Mouse (Mus musculus) kidney, postnatal 36 days (tissue): ENCODE measurements at regions not wholly inside any gene's neighbourhood (a gene's known extent, or its start where the extent isn't known, plus 50 kb on each side); places are given as distances from the start of the nearest gene placed in this dataset.

Experiments used
- DNase-seq, 2 experiments: peaks; one replicate each; pipeline ENCODE4 v3.0.0; 2021 to 2022; ENCODE audit warnings: mixed read lengths in 2 of 2

DNA sequence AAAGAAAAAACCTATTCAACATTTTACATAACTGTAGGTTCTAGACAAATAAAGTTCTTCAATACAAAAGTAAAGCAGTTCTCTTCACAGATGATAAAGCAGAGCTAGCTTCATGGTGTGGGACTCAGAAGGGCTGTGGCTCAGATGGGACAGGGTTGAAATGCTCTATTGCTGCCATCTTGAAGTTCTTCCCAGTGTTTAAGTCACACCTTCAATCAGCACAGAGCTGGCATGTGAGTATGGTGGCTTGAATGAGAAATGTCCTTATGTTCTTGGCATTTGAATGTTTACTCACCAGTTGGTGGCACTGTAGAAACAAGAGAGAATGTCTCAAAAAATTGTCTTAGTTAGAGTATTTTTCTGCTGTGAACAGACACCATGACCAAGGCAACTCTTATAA lies 330.9 kb upstream of the 1700056E22Rik start:
- no peak for DNase-seq

DNA sequence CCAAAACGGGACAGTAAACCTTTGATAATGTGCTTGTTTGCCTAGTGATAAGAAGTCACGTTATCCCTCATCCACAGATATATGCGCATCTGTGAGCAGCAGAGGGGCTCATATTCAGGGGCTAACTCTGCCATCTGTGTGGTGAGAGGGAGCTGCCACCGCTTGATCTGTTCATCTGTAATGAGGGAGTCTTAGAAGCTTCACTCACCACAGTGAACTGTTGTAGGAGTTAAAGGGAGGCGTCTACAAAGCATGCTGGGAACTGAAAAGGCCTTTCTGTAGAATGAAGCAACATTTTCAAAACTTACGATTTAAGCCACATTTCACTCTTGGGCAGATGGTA lies 324.1 kb upstream of the 1700056E22Rik start:
- DNase-seq, result no peak

DNA sequence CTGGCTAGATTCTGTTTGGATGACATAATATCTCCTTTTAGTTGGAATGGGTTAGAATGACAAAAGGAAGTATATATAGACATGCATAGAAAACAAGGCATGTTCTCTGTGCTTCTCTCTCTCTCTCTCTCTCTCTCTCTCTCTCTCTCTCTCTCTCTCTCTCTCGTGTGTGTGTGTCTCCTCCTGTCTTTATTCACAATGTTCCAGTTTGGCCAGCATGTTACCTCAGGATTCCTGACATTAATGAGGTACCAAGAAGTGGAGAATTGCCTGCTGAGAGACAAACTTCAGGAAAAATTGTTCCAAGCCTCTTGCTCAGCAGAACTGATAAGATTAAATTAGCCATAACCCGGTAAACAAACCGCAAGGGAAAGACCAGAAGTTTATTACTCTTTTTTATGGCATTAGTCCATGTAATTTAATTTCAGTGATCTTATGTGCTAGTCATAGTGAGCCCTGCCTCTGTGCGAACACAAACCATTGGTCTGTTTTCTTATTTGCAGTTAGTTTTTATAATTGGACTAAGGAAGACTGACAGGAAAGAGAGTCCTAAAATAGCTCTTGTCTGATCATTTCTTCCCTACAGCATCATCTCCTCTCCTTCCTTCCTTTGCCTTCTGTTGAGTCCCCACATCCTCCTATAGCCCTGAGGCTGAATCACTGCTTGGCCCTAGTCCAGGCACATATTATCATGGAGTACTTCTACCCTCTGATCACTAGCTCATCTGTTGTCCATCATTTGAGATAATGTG lies 323.5 kb upstream of the 1700056E22Rik start:
- DNase-seq, result no peak

DNA sequence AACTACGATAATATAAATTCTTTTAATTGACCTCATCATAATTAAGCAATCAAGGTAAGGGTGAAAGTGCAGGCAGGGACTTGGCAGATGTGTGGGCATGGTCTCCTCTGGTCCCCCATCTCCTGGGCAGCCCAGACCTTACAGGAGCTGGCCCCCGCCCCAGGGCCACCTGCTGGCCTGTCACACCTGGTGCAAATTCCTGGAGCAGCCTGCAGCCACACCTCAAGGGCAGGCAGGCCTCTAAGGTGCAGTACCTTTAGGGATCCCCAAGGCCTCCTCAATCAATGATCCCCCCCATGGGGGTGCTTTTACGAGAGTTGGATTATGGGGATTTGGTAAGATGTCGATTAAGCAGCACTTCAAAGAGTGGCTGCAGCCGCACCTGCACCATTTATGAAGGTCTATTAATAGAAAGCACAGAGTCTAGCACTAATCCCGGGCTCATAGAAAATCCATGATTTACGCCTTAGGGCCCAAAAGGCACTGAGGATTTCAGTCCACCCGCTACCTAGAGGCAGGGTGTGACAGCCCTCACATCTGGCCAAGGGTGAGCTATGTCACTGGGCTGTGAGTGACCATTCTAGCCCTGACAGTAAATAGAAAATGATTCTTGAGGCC lies 319.8 kb upstream of the 1700056E22Rik start:
- DNase-seq, result no peak

- no peak for DNase-seq
Measured at GRCm38 (mm10) chr1:184351760-184352159, 317.7 kb upstream of the 1700056E22Rik start.

DNA sequence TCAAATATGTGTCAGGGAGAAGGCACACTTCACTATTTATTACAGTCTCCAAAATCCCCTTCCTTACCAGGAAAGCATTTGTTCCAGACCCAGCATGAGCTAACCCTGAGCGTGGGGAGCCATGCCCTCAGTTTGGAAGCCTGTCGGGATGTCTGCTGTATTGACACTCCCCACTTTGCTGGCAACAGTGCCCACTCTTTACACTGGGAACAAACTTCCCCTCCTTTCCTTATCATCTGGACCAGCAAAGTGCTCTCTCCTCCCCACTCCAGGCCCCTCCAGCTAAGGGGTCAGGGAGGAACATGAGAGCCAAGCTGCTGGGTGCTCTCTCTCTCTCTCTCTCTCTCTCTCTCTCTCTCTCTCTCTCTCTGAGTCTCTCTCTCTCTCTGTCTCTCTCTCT lies 310.7 kb upstream of the 1700056E22Rik start:
- no peak for DNase-seq

DNA sequence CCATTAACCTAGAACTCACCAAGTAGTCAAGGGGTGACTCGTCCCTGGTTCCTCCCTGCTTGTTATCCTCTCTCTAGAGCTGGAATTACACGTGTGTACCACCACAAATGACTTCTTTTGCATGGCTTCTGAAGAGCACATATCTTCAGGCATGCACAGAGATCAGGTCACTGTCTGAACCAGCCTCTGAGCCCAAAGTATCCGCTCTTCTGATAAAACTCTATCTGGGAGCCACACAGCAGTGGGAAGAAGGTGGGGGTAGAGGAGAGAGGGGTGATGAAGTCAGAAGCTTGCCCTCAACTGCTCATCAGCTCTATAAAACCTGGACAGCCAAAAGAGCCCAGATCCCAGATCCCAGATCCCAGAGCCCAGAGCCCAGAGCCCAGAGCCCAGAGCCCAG lies 301.9 kb upstream of the 1700056E22Rik start:
- no peak for DNase-seq

GRCm38 (mm10) chr1:184335281-184335680 lies 301.2 kb upstream of the 1700056E22Rik start:
- DNase-seq, result peak; percentile 3 to 13

DNA sequence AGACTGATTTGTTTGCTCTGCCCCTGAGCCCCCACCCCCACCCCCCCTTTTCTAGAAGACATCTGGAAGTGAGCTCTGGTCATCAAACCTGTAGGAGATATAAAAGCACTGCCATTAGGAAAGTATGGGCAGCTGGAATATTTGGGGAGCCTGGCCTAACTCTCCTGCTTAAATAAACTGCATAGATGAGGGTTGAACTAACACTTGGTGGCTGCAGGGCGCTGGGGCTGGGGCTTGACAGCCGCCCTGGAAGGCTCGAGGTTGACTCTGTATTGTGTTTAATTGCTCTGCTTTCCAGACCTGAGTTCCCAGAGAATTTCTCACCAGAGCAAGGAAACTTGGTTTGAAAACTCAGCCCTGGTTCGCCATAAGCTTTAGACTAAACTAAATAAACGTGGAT lies 300.7 kb upstream of the 1700056E22Rik start:
- no peak for DNase-seq

- no peak for DNase-seq
Measured at GRCm38 (mm10) chr1:184333086-184333485, 299.0 kb upstream of the 1700056E22Rik start.

- DNase-seq, result no peak
Measured at GRCm38 (mm10) chr1:184330516-184331350, 296.6 kb upstream of the 1700056E22Rik start.

- no peak for DNase-seq
Measured at GRCm38 (mm10) chr1:184326191-184326590, 292.1 kb upstream of the 1700056E22Rik start.

DNA sequence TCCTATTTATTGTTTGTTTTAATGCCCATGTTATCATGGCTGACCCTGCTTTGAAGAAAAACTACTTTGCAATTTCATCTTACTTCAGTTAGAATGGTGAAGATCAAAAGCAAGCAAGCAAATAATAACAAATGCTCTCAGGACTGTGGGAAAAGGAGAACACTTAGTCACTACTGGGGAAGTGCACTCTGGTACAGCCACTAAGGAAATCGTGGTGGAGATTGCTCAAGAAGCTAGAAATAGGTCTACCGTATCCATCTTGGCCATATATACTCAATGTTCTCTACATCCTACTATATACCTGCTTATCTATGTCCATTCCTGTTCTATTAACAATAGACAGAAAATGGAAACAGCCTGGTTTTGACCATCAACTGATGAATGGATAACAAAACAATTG lies 290.1 kb upstream of the 1700056E22Rik start:
- no peak for DNase-seq

DNA sequence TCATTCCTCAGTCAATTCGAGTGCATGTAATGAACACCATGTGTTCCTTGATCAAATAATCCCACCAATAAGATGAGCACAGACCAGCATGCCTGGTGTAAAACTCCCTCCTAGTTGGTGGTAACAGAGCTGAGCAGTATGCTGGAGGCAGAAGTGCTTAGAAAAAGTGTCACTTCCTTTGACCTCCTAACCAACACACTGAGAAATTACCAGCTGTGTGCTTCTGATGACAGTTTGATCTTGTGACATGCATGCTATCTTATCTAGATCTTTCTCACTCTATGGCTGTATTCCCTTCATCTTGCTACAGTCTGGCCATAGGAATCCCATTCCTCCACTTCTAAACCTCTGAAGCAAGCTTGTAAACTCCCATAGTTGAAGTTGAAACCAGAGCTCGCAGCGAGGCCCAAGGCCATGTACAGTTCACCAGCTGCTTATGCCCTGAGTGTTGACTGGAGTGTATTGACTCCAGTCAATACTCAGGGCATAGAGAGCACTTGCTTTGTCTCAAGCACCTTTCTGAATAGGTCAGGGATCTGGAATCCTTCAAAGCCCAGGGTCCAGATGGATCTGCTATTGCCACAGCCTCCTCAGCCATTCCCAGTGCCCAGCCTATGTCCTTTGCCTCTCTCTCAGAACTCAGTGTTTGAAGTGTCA lies 286.5 kb upstream of the 1700056E22Rik start:
- no peak for DNase-seq

DNA sequence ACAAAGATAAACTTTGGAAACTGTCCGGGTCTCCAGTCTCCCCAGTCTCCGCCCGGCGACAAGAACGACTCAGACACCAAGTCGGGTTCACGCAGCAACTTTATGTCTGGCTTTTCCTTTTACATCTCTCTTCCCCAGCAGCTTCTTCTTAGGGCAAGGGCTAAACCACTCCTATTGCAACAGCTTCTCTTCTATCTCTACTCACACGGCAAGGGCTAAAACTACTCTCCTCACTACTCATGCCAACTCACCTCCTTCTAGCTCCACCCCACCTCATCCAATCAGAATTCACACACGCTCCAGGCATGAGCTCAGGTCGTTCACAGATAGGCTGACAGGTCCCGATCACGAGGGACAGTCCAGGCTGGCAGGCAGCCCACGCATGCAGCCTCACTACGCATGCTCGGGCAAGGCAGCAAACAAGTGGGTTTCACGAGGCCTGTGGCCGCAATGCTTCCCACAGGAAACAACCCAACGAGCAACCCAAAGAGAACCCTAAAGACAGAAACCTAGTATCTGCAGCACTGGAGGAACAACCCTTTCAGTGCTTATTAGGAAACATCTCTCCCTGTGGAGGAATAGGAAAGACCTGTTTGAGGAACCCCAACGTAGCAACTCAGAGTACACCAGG lies 276.2 kb upstream of the 1700056E22Rik start:
- no peak for DNase-seq

- no peak for DNase-seq
Measured at GRCm38 (mm10) chr1:184304813-184305212, 270.7 kb upstream of the 1700056E22Rik start.

DNA sequence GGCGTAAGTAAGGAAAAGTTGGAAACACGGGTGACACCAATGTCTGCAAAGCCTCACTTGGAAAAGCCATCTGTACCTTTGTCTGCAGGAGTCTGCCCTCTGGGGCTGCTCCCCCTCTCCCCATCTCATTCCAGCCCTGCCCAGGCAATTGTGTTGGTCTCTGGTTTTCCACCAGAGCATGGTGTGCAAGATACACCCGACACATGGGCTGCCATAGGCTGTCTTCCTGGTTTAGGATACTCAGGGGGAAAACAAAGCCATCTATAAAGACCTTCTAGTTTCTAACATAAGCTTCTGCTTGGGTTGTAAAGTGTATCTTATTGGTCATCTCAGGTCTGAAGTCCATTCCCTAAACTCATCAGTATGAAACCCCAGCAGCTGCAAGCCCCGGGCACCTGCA lies 270.1 kb upstream of the 1700056E22Rik start:
- no peak for DNase-seq

- no peak for DNase-seq
Measured at GRCm38 (mm10) chr1:184298701-184299100, 264.6 kb upstream of the 1700056E22Rik start.

DNA sequence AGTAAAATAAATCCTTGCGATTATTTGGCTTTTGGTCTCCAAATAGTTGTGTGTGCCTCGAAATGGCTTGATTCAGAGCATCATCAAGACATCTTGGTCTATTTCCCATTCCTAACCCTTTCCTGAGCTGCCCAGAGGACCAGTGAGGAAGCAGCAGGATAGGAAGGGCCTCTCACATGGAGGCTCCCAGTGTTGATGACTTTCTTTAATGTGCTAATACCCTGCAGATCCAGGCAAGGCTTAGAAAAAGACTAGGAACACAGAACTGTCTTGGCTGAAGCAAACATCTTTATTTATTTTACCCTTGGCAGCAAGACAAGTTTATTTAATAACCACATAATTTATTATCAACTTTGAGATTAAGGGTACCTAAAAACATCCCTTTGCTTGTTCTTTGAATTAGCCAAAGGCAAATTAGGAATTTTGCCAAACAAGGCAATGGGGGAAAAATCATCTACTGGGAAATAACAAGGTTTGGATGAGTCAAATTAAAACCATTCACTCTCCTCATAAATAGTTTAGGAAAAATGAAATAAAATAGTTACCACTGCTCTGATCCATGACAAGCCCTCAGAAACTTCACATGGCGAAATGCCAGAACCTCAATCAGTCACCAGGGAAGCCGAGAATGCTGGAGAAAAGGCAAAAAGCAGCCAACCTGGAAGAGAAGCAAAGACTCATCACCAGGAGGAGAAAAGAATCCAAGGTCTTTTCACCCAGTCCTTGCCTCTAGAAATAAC lies 263.1 kb upstream of the 1700056E22Rik start:
- DNase-seq, result no peak

DNA sequence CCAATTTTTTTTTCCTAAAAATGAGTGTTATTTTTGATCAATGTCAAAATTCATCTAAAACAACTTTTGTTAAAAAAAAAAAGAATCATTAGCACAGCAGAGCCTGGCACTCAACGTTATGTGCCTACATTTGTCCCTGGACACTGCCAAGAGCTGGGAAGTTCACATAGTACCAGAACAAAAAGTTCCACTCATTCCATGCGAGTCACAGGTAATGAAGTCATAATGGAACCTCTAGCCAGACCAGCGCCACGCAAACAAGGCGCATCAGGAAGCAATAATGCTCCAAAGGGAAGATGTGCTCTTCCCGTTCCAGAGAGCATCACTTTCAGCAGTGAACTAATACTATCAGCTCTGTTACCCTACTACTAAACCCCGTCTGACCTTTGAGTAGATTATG lies 257.0 kb upstream of the 1700056E22Rik start:
- DNase-seq, result peak in 1 of 2 experiments; percentile 46

DNA sequence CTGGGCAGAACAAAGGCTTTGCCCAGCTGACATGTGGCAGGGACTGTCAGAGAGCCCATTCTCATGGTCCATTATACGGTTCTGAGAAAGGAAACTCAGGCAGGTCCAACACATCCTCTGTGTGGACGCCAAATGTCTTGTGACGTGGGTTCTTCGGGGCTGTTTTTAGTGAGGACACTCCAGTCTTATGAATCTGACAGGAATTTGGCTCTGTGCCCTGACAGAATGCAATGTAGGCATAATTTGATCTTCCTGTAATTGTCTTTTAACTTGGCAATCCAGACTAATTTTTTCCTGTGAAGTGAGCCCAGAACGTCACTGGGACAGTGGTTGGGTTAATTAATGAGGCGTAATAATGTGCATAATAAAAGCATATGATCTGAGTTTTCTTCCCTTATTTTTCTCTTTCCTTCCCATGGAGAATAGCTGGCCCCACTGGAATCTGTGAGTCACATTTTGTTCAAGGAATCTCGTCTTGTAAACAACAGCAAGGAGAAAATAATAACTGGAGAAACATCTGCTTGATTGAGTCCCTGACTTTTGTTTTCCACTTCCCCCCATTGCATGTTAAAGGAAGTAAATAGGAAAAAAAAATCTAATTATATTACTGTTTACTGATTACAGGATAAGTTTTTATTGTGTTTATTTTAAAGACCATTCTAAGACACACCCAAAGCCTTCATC lies 255.8 kb upstream of the 1700056E22Rik start:
- peak; percentile 80 to 90 for DNase-seq
